Mouse (Mus musculus) kidney, adult 9 months (tissue): Measurements from ENCODE around the gene Ipmk.

Source experiments
- DNase-seq: peaks from one replicate; pipeline ENCODE4 v3.0.0; 2022

Ipmk gene

DNA sequence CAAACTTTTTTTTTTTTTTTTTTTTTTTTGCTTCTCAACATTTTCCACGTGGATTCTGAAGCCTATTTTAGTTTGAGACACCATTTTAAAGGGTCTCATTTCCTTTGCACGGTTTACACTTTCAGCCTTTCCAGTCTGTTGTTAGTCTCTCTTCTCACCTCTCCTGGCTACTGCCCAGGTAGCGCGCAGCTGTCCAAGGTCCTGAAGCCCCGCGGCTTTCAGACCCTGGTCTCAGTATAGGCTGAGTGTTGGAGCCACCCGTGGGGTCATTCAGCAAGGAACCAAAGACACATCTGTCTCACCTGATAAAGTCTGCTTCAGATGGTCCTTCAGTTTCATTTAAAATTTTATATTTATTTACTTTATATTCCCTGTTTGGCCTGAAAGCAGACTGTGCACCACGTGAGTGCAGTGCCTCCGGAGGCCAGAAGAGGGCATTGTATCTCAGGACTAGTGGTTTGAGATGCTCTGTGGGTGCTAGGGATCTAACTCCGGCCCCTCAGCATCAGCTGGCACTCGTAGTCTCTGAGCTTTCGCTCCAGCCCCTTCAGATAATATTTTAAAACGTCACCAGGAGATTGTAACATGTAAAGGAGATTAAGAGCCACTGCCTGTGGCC is 80.8 kb downstream of the Ipmk start:
- DNase-seq, result peak; percentile 6

DNA sequence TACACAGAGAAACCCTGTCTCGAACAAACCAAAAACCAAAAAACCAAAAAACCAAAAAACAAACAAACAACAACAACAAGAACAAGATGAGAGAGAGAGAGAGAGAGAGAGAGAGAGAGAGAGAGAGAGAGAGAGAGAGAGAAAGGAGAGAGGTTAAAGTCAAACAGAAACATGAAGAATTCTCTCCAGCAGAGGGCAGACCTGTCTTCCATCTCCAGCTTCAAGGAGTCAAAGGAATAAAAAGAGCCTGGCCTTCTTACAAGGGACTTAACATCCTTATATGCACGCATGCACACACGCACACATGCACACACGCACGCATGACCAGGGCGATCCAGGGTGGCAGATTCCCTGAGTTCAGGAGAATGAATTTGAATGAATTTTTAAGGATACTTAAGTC is 83.1 kb downstream of the Ipmk start:
- no peak for DNase-seq

DNA sequence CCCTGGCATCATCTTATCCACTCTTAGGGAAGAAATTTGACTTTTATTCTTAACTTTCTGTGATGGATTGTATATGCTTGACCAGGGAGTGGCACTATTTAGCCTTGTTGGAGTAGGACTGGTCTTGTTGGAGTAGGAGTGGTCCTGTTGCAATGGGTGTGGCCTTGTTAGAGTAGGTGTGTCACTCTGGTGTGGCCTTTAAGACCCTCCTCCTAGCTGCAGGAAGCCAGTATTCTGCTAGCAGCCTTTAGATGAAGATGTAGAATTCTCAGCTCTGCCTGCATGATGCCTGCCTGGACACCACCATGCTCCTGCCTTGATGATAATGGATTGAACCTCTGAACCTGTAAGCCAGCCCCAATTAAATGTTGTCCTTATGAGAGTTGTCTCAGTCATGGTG is 95.5 kb downstream of the Ipmk start:
- no peak for DNase-seq

DNA sequence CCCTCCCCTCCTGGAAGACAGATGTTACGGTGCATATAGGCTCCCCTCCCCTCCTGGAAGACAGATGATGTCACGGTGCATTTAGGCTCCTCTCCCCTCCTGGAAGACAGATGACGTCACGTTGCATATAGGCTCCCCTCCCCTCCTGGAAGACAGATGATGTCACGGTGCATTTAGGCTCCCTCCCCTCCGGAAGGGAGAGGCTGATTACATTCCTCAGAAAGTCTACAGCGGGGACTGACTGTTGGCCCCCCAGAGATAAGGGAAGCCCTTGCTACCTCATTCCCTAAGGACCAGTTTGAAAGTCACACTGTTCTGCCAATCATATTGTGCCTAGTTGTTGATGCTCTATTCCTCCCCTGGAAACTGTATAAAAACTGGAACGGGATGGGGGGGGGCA is 100.1 kb downstream of the Ipmk start:
- DNase-seq, result no peak

DNA sequence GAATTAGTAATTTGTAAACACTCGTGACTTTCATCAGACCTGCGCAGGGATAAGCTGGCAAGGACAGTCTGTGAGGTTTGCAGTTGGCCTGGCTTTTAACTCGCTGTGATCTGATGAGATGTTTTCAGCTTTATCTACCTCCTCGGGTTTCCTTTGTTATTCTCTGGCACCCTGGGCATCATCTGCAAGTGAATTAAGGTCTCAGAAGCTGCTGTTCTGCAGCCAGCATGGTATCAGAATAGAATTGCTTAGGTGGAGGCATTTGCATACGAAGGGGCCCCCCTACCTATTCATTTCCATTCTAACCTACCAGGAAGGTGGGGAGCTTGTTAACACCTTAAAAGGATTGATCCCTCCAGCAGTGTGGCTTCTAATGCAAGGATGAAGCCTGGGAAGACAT is 100.7 kb downstream of the Ipmk start:
- DNase-seq, result no peak

DNA sequence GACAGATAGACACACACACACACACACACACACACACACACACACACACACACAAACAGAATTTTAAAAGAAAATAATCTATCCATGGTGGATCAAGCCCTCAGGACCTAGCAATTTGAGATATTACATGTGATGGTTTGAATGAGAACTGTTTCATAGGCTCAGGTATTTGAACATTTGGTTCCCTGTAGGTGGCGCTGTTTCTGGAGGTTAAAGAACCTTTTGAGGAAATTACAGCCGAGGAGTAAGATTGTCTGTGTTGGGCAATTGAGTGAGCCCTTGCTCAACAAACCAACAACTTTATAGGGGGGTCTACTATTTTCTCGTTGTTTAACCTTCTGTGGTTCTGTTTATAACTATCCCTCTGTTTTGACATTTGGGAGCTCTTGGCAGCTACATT is 107.8 kb downstream of the Ipmk start:
- no peak for DNase-seq

DNA sequence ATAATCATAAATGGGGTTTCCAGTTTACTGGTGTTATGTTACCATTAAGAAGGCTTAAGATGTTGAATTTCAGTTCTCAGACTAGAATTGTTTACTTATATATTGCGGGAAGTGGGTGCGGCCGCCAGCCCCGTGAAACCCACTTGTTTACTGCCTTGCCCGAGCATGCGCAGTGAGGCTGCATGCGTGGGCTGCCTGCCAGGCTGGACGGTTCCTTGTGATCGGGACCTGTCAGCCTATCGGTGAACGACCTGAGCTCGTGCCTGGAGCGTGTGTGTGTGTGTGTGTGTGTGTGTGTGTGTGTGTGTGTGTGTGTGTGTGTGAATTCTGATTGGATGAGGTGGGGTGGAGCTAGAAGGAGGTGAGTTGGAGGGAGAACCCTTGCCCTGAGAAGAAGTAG is 114.8 kb downstream of the Ipmk start:
- peak; percentile 3 for DNase-seq

DNA sequence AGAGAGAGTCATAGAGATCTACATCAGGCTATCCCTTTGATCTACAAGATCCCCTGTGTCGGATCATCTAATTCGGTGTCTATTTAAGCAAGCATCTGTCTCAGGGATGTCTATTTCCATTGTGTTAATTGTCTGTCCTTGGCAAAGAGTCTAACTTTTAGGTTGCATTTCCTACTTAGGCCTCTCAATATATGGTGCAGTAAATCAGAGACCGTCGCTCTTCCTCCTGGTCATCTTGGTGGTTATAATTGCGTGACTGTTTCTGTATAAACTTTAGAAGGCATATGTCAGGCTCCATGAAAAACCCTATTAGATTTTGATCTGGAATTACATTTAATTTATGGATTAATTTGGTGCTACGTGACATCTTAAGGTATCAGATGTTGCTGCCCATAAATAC is 116.9 kb downstream of the Ipmk start:
- no peak for DNase-seq

DNA sequence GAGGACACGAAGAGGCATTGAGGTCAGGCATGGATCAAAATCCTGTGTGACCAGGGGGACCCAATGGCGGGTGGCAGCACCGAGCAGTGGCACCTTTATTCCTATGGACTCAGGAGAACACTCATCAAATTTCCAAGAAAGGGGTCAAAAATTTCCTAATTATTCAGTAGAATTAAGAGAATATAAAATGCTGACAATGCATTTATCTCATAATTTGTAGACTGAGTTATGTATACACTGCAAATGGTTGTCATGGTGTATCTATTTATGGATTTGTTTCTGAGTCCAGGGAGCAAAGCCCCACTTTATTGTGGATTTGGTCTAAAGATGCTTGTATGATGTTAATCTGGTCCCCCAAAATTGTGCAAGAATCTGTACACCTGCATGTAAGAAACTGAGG is 120.8 kb downstream of the Ipmk start:
- no peak for DNase-seq

DNA sequence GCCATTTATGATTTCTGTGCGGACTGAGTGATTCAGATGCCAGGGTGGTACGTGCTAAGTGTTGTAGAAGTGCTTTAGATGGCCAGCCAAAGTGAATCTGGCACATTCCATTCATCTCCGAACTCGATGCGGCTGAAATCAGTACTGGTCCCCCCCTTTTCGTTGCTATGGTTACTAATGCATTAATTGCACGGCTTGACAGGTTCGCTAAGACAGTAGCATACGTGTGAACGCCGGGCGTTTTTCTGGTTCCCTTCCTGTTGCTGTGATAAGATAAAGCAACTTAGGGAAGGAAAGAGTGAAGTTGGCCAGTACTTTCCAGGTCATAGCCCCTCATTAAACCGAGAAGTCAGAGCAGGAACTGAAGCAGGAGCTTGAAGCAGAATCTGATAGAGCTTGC is 122.2 kb downstream of the Ipmk start:
- no peak for DNase-seq

DNA sequence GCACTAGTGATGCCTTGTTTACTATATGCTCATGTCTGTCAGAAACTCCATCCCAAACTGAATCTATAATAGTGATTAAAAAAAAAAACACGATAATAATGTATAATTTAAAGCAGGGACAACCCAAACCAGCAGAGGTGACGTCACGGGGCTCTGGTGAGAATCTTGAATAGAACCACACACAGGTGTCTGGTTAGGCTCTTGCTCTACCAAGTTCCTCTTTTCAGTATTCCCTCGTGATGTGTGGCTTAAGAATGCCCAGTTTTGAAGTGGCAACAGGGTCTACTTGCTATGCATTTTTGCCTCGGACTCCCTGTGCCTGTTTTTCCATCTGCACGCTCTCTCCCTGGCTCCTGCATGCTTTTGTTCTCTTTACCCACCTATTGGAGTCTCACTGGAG is 124.5 kb downstream of the Ipmk start:
- no peak for DNase-seq

DNA sequence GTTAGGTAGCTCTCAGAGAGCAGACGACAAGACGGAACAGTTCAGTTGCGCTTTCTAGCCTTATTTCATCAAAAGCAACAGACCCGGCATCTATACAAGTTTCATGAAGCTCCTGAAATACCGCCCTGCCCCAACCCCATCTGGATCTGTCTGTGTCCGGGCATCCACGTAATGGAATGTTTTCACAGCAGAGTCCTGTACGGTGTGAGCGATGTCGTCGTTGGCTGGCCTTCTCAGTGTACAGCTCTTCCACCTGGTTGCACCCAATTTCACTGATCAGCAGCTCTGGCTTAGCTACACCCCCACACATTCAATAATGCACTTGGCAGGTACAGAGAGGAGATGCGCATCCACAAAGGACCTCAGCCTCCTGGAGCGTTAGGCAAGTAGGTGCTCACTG is 126.0 kb downstream of the Ipmk start:
- no peak for DNase-seq

DNA sequence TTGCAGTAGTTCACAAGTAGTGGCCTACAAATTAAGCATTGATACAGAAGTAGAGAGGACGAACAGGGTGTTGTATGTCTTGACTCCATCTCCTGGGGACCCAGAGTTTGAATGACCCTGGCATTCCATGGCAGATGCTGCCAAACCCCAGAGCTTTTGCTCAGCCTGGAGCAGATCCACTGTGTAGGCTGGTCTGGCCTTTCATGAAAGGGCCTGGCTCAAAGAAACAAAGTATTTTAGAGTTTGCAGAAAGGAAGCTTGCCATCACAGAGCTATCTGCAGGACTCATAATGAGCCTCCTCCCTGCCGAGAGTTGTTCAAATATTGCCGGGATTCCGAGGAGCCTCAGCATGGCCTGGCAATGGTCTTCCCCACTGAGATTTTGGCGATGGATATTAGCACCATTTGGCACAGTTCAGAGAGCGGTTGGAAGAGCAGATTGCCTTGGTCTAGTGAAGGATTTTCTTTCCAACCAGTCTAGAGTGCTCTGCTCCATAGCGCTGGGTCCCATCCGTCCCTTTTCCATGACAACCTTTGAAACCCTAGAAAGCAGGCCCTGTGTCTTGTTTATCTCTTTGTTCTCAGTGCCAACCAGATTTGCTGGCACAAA is 129.0 kb downstream of the Ipmk start:
- DNase-seq, result no peak

DNA sequence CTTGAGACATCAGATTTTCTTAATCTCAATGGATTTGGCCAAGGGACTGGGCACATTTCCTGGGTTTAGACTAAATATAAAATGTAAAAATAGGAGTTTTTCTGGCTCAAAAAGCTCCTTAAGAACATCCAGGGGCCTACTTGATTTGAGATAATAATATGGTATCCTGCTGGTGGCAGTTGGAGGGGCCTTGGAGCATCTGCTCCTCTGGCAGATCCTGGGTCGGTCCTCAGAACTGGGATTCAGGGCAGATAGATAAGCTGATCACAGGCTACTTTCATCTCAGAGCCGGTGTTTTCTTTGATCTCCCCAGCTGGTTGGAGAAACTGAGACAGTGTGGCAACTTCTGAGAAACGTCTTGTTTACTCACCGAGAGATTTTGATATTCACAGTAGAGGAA is 129.6 kb downstream of the Ipmk start:
- DNase-seq, result no peak

DNA sequence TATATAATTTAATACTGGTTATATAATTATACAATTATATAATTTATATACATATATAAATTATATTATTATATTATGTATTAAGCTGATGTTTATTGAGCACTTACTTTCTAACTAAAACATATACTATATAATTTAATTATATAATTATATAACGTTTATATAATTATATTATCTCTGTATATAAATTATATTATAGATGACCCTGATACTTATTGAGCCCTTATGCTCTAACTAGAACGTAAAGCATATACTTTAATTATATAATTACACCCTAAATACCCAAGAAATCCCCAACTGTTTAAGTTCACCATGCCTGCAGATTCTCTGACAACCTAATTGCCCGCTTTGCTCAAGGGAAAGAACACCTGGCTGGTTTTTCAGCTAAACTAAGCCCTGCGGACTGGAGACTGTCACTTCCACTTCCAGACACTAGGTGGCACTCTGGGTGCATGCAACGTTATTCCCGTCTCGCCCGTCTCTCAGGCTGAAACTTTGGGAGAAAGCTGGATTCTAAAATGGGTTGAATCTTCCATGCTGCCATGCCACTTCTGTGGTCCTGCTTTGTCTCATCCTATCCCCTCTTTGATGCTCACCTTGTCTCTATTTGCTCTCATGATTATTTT is 132.2 kb downstream of the Ipmk start:
- DNase-seq, result peak; percentile 63
